Mouse (Mus musculus) embryonic fibroblast, embryonic 13.5 days (primary cell): ENCODE data around the gene Cox8b. TPM values are rescaled to one million over a fixed set of nuclear protein-coding genes. Genes with fewer than 3 reads are reported as not detected.

Source experiments
- H3K27ac ChIP-seq: 2 replicates; pipeline ENCODE4 v1.5.1; 2012; ENCODE audit warnings: low read length, control low read depth, inconsistent platforms; ENCODE audit not compliant: insufficient read depth
- H3K4me1 ChIP-seq: 2 replicates; pipeline ENCODE4 v1.6.1; 2011; ENCODE audit warnings: low read length; ENCODE audit not compliant: control insufficient read depth, insufficient read depth
- H3K4me3 ChIP-seq: 2 replicates; pipeline ENCODE4 v1.5.1; 2011; ENCODE audit warnings: mild to moderate bottlenecking, control low read depth, low read length; ENCODE audit not compliant: insufficient read depth
- CTCF ChIP-seq: IDR thresholded peaks from 2 replicates; pipeline ENCODE4 v1.5.1; 2011; ENCODE audit warnings: mild to moderate bottlenecking, control low read depth, low read length, moderate library complexity, borderline replicate concordance; ENCODE audit not compliant: insufficient read depth
- POLR2A ChIP-seq: IDR thresholded peaks from 2 replicates; pipeline ENCODE4 v1.6.1; 2011; ENCODE audit warnings: low read depth, mild to moderate bottlenecking, control low read depth, low read length, moderate library complexity
- polyA plus RNA-seq: library from polyadenylated mRNA; stranded (reverse); fragments of >200 nt; gene quantifications from 2 replicates; pipeline ENCODE4 v1.2.4, GENCODE M21; 2011; ENCODE audit warnings: low read depth; ENCODE audit not compliant: missing spikeins, insufficient read length

Gene Cox8b
- polyA plus RNA-seq = not detected in 2 replicates

GRCm38 (mm10) chr7:140900220-140900619, at the start of gene Cox8b:
Gene Cox8b, minus strand, starts transcription at chr7:140900446.
- Histone ChIP-seq H3K4me1 (no peaks in the 10 kb centered on the region), H3K4me3 (no peak within 1 kb of the TSS), H3K27ac (no peak within 1 kb of the TSS)
- no peak for TF ChIP-seq CTCF
- TF ChIP-seq POLR2A = no peak

- Histone ChIP-seq H3K27ac (no peak overlapping the region), H3K4me1 (peaks cover 13% of the 10 kb centered on the region), H3K4me3 (no peak overlapping the region)
- TF ChIP-seq POLR2A (no peak), CTCF (no peak)
Observed at GRCm38 (mm10) chr7:140949255-140949654, 49.0 kb upstream of the Cox8b start.

GRCm38 (mm10) chr7:140948161-140948560, 47.9 kb upstream of the Cox8b start:
- peaks cover 13% of the 10 kb centered on the region; the same call in 1 of the 2 replicates for H3K4me1 ChIP-seq
- TF ChIP-seq POLR2A (no peak), CTCF (no peak)
- H3K4me3 ChIP-seq = no peak overlapping the region
- H3K27ac ChIP-seq = no peak overlapping the region

GRCm38 (mm10) chr7:140946980-140947379, 46.7 kb upstream of the Cox8b start:
- H3K4me1 ChIP-seq = peaks cover 10% of the 10 kb centered on the region; the same call in 1 of the 2 replicates
- TF ChIP-seq CTCF (no peak), POLR2A (no peak)
- no peak overlapping the region for H3K4me3 ChIP-seq
- no peak overlapping the region for H3K27ac ChIP-seq

GRCm38 (mm10) chr7:140946311-140946710, 46.1 kb upstream of the Cox8b start:
- H3K27ac ChIP-seq = no peak overlapping the region
- H3K4me1 ChIP-seq = peaks cover 8% of the 10 kb centered on the region; the same call in 1 of the 2 replicates
- no peak for TF ChIP-seq POLR2A
- no peak for TF ChIP-seq CTCF

GRCm38 (mm10) chr7:140945247-140945646, 45.0 kb upstream of the Cox8b start:
- no peak overlapping the region for H3K27ac ChIP-seq
- H3K4me3 ChIP-seq = no peak overlapping the region
- H3K4me1 ChIP-seq = no peaks in the 10 kb centered on the region
- TF ChIP-seq POLR2A (no peak), CTCF (no peak)

More at GRCm38 (mm10) chr7:140946311-140946710, 46.1 kb upstream of the Cox8b start:
- H3K4me3 ChIP-seq = no peak overlapping the region

- Histone ChIP-seq H3K27ac (no peak overlapping the region), H3K4me3 (no peak overlapping the region), H3K4me1 (peaks cover 2% of the 10 kb centered on the region; the same call in 1 of the 2 replicates)
- TF ChIP-seq POLR2A = no peak
- no peak for TF ChIP-seq CTCF
Observed at GRCm38 (mm10) chr7:140944236-140944635, 44.0 kb upstream of the Cox8b start.

GRCm38 (mm10) chr7:140943356-140943755, 43.1 kb upstream of the Cox8b start:
- H3K27ac ChIP-seq = no peak overlapping the region
- TF ChIP-seq POLR2A (no peak), CTCF (no peak)
- peaks cover 2% of the 10 kb centered on the region; the same call in 1 of the 2 replicates for H3K4me1 ChIP-seq
- H3K4me3 ChIP-seq = no peak overlapping the region

GRCm38 (mm10) chr7:140942811-140943210, 42.6 kb upstream of the Cox8b start:
- TF ChIP-seq CTCF (no peak), POLR2A (0 out of 2 replicates have a peak, but pooled peaks have one; percentile 6)
- no peak overlapping the region for H3K4me3 ChIP-seq
- H3K27ac ChIP-seq = no peak overlapping the region
- H3K4me1 ChIP-seq = peaks cover 2% of the 10 kb centered on the region; the same call in 1 of the 2 replicates

- TF ChIP-seq CTCF = no peak
- peak; percentile 41; the same call in 1 of the 2 replicates for TF ChIP-seq POLR2A
- peaks cover 2% of the 10 kb centered on the region; the same call in 1 of the 2 replicates for H3K4me1 ChIP-seq
- peak overlapping the region; percentile 80 for H3K27ac ChIP-seq
- peak overlapping the region; percentile 53 for H3K4me3 ChIP-seq
Observed at GRCm38 (mm10) chr7:140942341-140942740, 42.1 kb upstream of the Cox8b start.

- Histone ChIP-seq H3K27ac (peak within 1 kb of the TSS; percentile 98), H3K4me1 (peaks cover 2% of the 10 kb centered on the region; the same call in 1 of the 2 replicates), H3K4me3 (peak within 1 kb of the TSS; percentile 53)
- peak; percentile 68 for TF ChIP-seq POLR2A
- peak; percentile 60 for TF ChIP-seq CTCF
Observed at GRCm38 (mm10) chr7:140941222-140942051, 41.2 kb upstream of the Cox8b start, which contains the start of gene Pgghg. Gene Pgghg, plus strand, starts transcription at chr7:140941391.
